Mouse (Mus musculus) brain, embryonic 14.5 days (tissue): ENCODE measurements at regions not wholly inside any gene's neighbourhood (a gene's known extent, or its start where the extent isn't known, plus 50 kb on each side); places are given as distances from the start of the nearest gene placed in this dataset.

Experiments used
- CTCF ChIP-seq: fragments of 200-500 bp; IDR thresholded peaks from 2 replicates; pipeline ENCODE4 v1.5.1; 2012; ENCODE audit warnings: inconsistent platforms, mild to moderate bottlenecking, moderate library complexity, borderline replicate concordance; ENCODE audit not compliant: insufficient read depth, insufficient read length; ENCODE audit errors: extremely low read depth
- POLR2A ChIP-seq: fragments of 200-500 bp; IDR thresholded peaks from 2 replicates; pipeline ENCODE4 v1.6.1; 2012; ENCODE audit warnings: mild to moderate bottlenecking, inconsistent platforms, borderline replicate concordance; ENCODE audit not compliant: poor library complexity, insufficient read depth, insufficient read length, severe bottlenecking; ENCODE audit errors: extremely low read depth

- TF ChIP-seq POLR2A (no peak), CTCF (no peak)
Observed at GRCm38 (mm10) chr13:37525097-37525726, 180.2 kb downstream of the Ly86 start.
